Mouse (Mus musculus) bone marrow macrophage, adult 2 months (primary cell): ENCODE measurements around the gene Kcnd1.

Experiments used
- CTCF ChIP-seq: IDR thresholded peaks from 2 replicates; pipeline ENCODE4 v1.5.1; 2012; ENCODE audit warnings: low read depth, mild to moderate bottlenecking, low read length, moderate library complexity
- POLR2A ChIP-seq: IDR thresholded peaks from 2 replicates; pipeline ENCODE4 v1.6.1; 2012; ENCODE audit warnings: mild to moderate bottlenecking, low read depth, low read length, borderline replicate concordance

GRCm38 (mm10) chrX:7840842-7841162 lies 18.7 kb downstream of the Kcnd1 start:
- no peak for TF ChIP-seq POLR2A
- TF ChIP-seq CTCF, result no peak
